Mouse (Mus musculus): ENCODE measurements around the gene Os9. TPM values are rescaled to one million over a fixed set of nuclear protein-coding genes. Genes with fewer than 3 reads are reported as not detected.

The Os9 gene
- 44.9 and 55.6 TPM in 2 replicates for polyA plus RNA-seq (2012; rRNA removed)

GRCm38 (mm10) chr10:127121066-127121477 is at the start of gene Os9:
Os9 (minus strand) TSS chr10:127121131.

GRCm38 (mm10) chr10:127164631-127165353 is 43.9 kb upstream of the Os9 start, which contains the start of gene B4galnt1:
B4galnt1 (plus strand) TSS chr10:127165225.

DNA sequence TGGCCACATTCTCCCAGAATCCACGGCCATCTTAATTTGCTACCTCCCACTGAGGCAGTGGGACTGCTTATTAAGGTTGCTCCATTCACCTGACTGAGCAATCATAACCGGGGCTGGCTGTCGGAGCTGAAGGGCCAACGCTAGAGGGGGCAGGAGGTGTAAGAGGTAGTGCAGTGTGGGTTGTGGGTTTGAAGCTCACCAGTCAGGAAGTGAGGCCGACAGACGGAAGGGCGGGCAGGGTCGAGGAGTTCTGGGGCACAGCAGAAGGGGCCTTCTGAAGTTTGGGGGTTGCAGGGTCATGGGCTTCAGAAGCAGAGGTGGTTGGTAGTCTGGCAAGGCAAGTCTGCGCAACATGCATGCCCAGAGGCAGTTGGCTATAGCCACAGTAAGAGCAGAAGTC is 45.9 kb downstream of the Os9 start, which contains the start of gene Agap2:
Gene Agap2, plus strand, starts transcription at position 205 of the 400 bp plus-strand sequence.

GRCm38 (mm10) chr10:127070190-127071121 is 50.5 kb downstream of the Os9 start, which contains the start of gene Tspan31:
Tspan31 (minus strand) TSS chr10:127070264.

DNA sequence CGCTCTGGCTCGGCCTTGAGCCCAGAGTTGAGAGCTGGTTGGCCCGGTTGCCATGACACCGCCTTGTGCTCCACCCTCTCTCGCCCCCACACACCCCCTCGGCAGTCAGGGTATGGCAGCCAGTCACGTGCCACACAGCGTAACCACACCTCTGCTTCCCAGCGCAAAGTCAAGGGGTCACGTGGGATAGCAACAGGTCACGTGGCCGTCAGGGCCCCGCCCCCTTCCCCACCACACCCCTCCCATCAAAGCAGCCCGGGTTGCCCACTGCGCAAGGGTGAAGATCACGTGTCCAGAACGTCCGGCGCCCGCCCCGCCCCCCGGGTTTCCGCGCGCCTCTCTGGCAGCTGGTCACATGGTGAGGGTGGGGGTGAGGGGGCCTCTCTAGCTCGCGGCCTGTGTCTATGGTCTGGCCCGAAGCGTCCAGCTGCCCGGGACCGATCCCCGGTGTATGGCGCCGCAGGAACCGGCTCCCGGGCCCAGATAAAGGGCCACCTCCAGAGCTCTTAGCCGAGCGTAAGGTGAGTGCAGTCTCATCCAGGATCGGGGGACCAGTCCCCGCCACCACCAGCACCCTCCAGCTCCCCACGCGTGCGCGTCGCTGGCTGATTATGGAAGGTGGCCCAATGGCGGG is 57.6 kb downstream of the Os9 start, which contains the start of gene Cdk4:
Gene Cdk4, plus strand, starts transcription at position 296 of the 634 bp plus-strand sequence.

DNA sequence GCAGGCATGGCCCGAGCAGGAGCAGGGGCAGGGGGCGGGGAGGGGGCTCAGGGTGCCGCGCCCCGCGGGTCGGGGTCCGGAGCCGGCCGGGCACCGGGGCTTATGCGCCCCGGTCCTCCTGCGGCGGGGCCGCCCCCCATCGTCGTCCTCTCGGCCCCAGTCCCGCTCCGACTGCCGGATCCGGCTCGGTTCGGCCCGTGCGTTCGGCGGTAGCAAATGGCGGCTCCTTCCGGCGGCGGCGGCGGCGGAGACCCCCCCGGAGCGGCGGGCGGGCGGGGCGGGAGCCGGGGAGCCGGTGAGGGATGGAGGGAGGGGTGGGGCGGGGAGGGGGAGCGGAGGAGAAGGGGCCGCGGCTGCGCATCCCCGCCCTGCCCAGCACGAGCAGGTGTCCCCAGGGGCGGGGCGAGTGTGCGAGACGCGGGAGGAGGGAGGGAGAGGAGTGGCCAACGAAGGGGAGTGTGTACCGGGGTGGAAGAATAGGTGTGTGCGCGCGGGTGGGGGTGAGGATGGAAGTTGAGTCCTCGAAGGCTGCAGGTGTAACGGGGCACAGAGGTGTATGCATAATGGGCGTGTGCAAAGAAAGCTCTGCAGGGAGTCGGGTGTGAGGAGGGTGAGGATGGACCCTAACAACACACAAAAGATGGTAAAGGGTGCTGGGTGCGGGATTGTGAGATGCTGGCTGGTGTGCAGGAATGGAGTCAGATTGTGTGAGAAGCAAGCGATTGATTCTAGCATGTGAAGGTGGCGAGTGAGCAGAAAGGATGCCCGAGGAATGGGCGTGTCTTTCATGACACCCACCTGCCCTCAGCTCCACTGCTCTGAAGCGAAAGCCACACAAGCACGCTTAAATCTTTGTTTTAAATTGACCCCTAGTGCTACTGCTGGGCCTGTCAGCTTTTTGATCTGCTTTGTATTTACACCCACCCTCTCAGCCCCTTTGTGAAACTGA is 60.7 kb downstream of the Os9 start, which contains the start of gene March9:
Gene March9, minus strand, starts transcription at position 217 of the 949 bp plus-strand sequence.

DNA sequence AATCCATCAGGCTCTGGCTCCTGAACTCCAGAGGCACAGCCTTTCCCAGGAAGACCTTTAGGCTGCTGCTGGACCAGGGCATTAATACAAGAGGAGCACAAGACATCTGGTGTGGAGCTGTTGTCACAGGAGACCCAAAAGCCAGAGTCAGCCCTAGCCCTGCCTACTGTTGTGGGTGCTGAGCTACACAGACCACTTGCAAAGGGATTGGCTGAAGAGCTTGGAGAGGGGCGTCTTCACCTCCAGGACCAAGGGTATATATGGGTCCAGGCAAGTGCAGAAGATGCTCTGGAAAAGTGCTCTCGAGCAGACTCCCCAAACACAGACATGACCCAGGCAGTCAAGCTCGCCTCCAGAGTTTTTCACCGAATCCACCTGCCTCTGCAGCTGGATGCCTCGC is 73.0 kb downstream of the Os9 start, which contains the start of gene Cyp27b1:
Gene Cyp27b1, plus strand, starts transcription at position 297 of the 400 bp plus-strand sequence.

Other genes starting within 250 kb of the Os9 start
- gene Atp23, start 219.8 kb downstream of the Os9 start, polyA plus RNA-seq (2012; rRNA removed): 3.1 and 3.2 TPM in 2 replicates
- gene Ctdsp2, start 142.4 kb downstream of the Os9 start, polyA plus RNA-seq (2012; rRNA removed): 41.0 and 43.8 TPM in 2 replicates
- gene Avil, start 120.4 kb downstream of the Os9 start, polyA plus RNA-seq (2012; rRNA removed): 17.5 and 21.4 TPM in 2 replicates
- 21.3 and 39.8 TPM in 2 replicates for gene Tsfm, start 90.3 kb downstream of the Os9 start, polyA plus RNA-seq (2012; rRNA removed)
- gene Mettl1, start 79.7 kb downstream of the Os9 start, polyA plus RNA-seq (2012; rRNA removed): 9.2 and 10.7 TPM in 2 replicates
- 1.1 and 1.4 TPM in 2 replicates for gene Eef1akmt3, start 79.6 kb downstream of the Os9 start, polyA plus RNA-seq (2012; rRNA removed)
- 0.66 and 1.2 TPM in 2 replicates for gene Cyp27b1, start 72.9 kb downstream of the Os9 start, polyA plus RNA-seq (2012; rRNA removed)
- gene March9, start 60.9 kb downstream of the Os9 start, polyA plus RNA-seq (2012; rRNA removed): 5.7 and 8.0 TPM in 2 replicates
- gene Cdk4, start 57.6 kb downstream of the Os9 start, polyA plus RNA-seq (2012; rRNA removed): 47.5 and 59.4 TPM in 2 replicates
- 22.0 and 25.4 TPM in 2 replicates for gene Tspan31, start 50.9 kb downstream of the Os9 start, polyA plus RNA-seq (2012; rRNA removed)
- 2.3 and 3.5 TPM in 2 replicates for gene Agap2, start 45.8 kb downstream of the Os9 start, polyA plus RNA-seq (2012; rRNA removed)
- 169 and 171 TPM in 2 replicates for gene B4galnt1, start 44.1 kb upstream of the Os9 start, polyA plus RNA-seq (2012; rRNA removed)
- 0.96 and 2.6 TPM in 2 replicates for gene Slc26a10, start 59.5 kb upstream of the Os9 start, polyA plus RNA-seq (2012; rRNA removed)
- gene Arhgef25, start 69.0 kb upstream of the Os9 start, polyA plus RNA-seq (2012; rRNA removed): 25.7 and 29.5 TPM in 2 replicates
- gene Dtx3, start 74.6 kb upstream of the Os9 start, polyA plus RNA-seq (2012; rRNA removed): 49.2 and 63.1 TPM in 2 replicates
- 16.3 and 17.7 TPM in 2 replicates for gene Pip4k2c, start 90.5 kb upstream of the Os9 start, polyA plus RNA-seq (2012; rRNA removed)
- gene Kif5a, start 142.2 kb upstream of the Os9 start, polyA plus RNA-seq (2012; rRNA removed): 1.4 and 3.6 TPM in 2 replicates
- gene Dctn2, start 145.2 kb upstream of the Os9 start, polyA plus RNA-seq (2012; rRNA removed): 108 and 112 TPM in 2 replicates
- gene Mbd6, start 167.9 kb upstream of the Os9 start, polyA plus RNA-seq (2012; rRNA removed): 35.2 and 37.4 TPM in 2 replicates
- gene Mars, start 190.7 kb upstream of the Os9 start, polyA plus RNA-seq (2012; rRNA removed): 31.8 and 34.2 TPM in 2 replicates
- gene Arhgap9, start 200.8 kb upstream of the Os9 start, polyA plus RNA-seq (2012; rRNA removed): 1.1 and 2.8 TPM in 2 replicates
- 5.7 and 9.6 TPM in 2 replicates for gene Gli1, start 220.8 kb upstream of the Os9 start, polyA plus RNA-seq (2012; rRNA removed)
- gene Inhbe, start 233.3 kb upstream of the Os9 start, polyA plus RNA-seq (2012; rRNA removed): not detected in 2 replicates
- gene Inhbc, start 249.3 kb upstream of the Os9 start, polyA plus RNA-seq (2012; rRNA removed): 0.09 and 0.10 TPM in 2 replicates

Measured in stomach, adult 2 months (tissue).